Mouse (Mus musculus): ENCODE measurements around the gene Kdelr3. TPM values are rescaled to one million over a fixed set of nuclear protein-coding genes. Genes with fewer than 3 reads are reported as not detected.
A peak's percentile ranks its signal among the peaks of the same experiment; 100 is the strongest.

Gene Kdelr3
- polyA plus RNA-seq, 1 experiment, result 2.2 TPM

GRCm38 (mm10) chr15:79504707-79505452, 11.3 kb upstream of the Kdelr3 start, which contains the start of gene Kcnj4:
Gene Kcnj4, minus strand, starts transcription at chr15:79505241.
- no peaks in the 10 kb centered on the region for H3K4me1 ChIP-seq (ENCODE audit: control insufficient read depth, insufficient read depth, insufficient read length, low read length)
- H3K4me3 ChIP-seq (ENCODE audit: insufficient read depth, low read depth, low read length), result peak within 1 kb of the TSS; percentile 56
- no peak within 1 kb of the TSS for H3K27ac ChIP-seq (replicated peaks; ENCODE audit: low read depth, low read length)

- Histone ChIP-seq H3K4me1 (ENCODE audit: control insufficient read depth, insufficient read depth, insufficient read length, low read length) (no peaks in the 10 kb centered on the region), H3K27ac (replicated peaks; ENCODE audit: low read depth, low read length) (no peak overlapping the region), H3K4me3 (ENCODE audit: insufficient read depth, low read depth, low read length) (peak overlapping the region; percentile 56)
These were observed 10.5 kb upstream of the Kdelr3 start for GRCm38 (mm10) chr15:79505616-79506283.

- Histone ChIP-seq H3K4me3 (ENCODE audit: insufficient read depth, low read depth, low read length) (no peak overlapping the region), H3K4me1 (ENCODE audit: control insufficient read depth, insufficient read depth, insufficient read length, low read length) (no peaks in the 10 kb centered on the region), H3K27ac (replicated peaks; ENCODE audit: low read depth, low read length) (no peak overlapping the region)
These were observed 9.8 kb upstream of the Kdelr3 start for GRCm38 (mm10) chr15:79506460-79506859.

GRCm38 (mm10) chr15:79507055-79507828, 9.0 kb upstream of the Kdelr3 start:
- Histone ChIP-seq H3K27ac (replicated peaks; ENCODE audit: low read depth, low read length) (no peak overlapping the region), H3K4me1 (ENCODE audit: control insufficient read depth, insufficient read depth, insufficient read length, low read length) (no peaks in the 10 kb centered on the region), H3K4me3 (ENCODE audit: insufficient read depth, low read depth, low read length) (no peak overlapping the region)

- no peak overlapping the region for H3K27ac ChIP-seq (replicated peaks; ENCODE audit: low read depth, low read length)
- H3K4me1 ChIP-seq (ENCODE audit: control insufficient read depth, insufficient read depth, insufficient read length, low read length), result no peaks in the 10 kb centered on the region
- H3K4me3 ChIP-seq (ENCODE audit: insufficient read depth, low read depth, low read length), result no peak overlapping the region
These were observed 6.2 kb upstream of the Kdelr3 start for GRCm38 (mm10) chr15:79509998-79510397.

- Histone ChIP-seq H3K4me3 (ENCODE audit: insufficient read depth, low read depth, low read length) (no peak overlapping the region), H3K4me1 (ENCODE audit: control insufficient read depth, insufficient read depth, insufficient read length, low read length) (no peaks in the 10 kb centered on the region), H3K27ac (replicated peaks; ENCODE audit: low read depth, low read length) (no peak overlapping the region)
These were observed 5.8 kb upstream of the Kdelr3 start for GRCm38 (mm10) chr15:79510425-79510824.

GRCm38 (mm10) chr15:79511553-79512320, 4.5 kb upstream of the Kdelr3 start:
- Histone ChIP-seq H3K4me1 (ENCODE audit: control insufficient read depth, insufficient read depth, insufficient read length, low read length) (peaks cover 1% of the 10 kb centered on the region; the same call in 1 of the 2 replicates), H3K27ac (replicated peaks; ENCODE audit: low read depth, low read length) (no peak overlapping the region), H3K4me3 (ENCODE audit: insufficient read depth, low read depth, low read length) (peak overlapping the region; percentile 35)

GRCm38 (mm10) chr15:79513940-79514339, 2.3 kb upstream of the Kdelr3 start:
- Histone ChIP-seq H3K4me1 (ENCODE audit: control insufficient read depth, insufficient read depth, insufficient read length, low read length) (peaks cover 3% of the 10 kb centered on the region), H3K4me3 (ENCODE audit: insufficient read depth, low read depth, low read length) (no peak overlapping the region), H3K27ac (replicated peaks; ENCODE audit: low read depth, low read length) (no peak overlapping the region)

GRCm38 (mm10) chr15:79517710-79518109, 1.5 kb downstream of the Kdelr3 start:
- peak overlapping the region; percentile 69; the same call in 1 of the 2 replicates for H3K4me3 ChIP-seq (ENCODE audit: insufficient read depth, low read depth, low read length)
- no peak overlapping the region for H3K27ac ChIP-seq (replicated peaks; ENCODE audit: low read depth, low read length)
- peaks cover 3% of the 10 kb centered on the region for H3K4me1 ChIP-seq (ENCODE audit: control insufficient read depth, insufficient read depth, insufficient read length, low read length)

GRCm38 (mm10) chr15:79518571-79518970, 2.4 kb downstream of the Kdelr3 start:
- peaks cover 3% of the 10 kb centered on the region for H3K4me1 ChIP-seq (ENCODE audit: control insufficient read depth, insufficient read depth, insufficient read length, low read length)
- no peak overlapping the region for H3K4me3 ChIP-seq (ENCODE audit: insufficient read depth, low read depth, low read length)
- no peak overlapping the region for H3K27ac ChIP-seq (replicated peaks; ENCODE audit: low read depth, low read length)

GRCm38 (mm10) chr15:79519400-79520220, 3.4 kb downstream of the Kdelr3 start:
- peaks cover 3% of the 10 kb centered on the region for H3K4me1 ChIP-seq (ENCODE audit: control insufficient read depth, insufficient read depth, insufficient read length, low read length)
- H3K27ac ChIP-seq (replicated peaks; ENCODE audit: low read depth, low read length), result no peak overlapping the region
- H3K4me3 ChIP-seq (ENCODE audit: insufficient read depth, low read depth, low read length), result no peak overlapping the region

GRCm38 (mm10) chr15:79525564-79525963, 9.4 kb downstream of the Kdelr3 start:
- Histone ChIP-seq H3K4me3 (ENCODE audit: insufficient read depth, low read depth, low read length) (no peak overlapping the region), H3K4me1 (ENCODE audit: control insufficient read depth, insufficient read depth, insufficient read length, low read length) (no peaks in the 10 kb centered on the region), H3K27ac (replicated peaks; ENCODE audit: low read depth, low read length) (no peak overlapping the region)

GRCm38 (mm10) chr15:79525979-79526768, 10.0 kb downstream of the Kdelr3 start:
- no peak overlapping the region for H3K27ac ChIP-seq (replicated peaks; ENCODE audit: low read depth, low read length)

More at GRCm38 (mm10) chr15:79525979-79526768, 10.0 kb downstream of the Kdelr3 start:
- Histone ChIP-seq H3K4me3 (ENCODE audit: insufficient read depth, low read depth, low read length) (no peak overlapping the region), H3K4me1 (ENCODE audit: control insufficient read depth, insufficient read depth, insufficient read length, low read length) (no peaks in the 10 kb centered on the region)
